Mouse (Mus musculus) spleen, adult 2 months (tissue): ENCODE results near the gene Lrrk1. TPM values are rescaled to one million over a fixed set of nuclear protein-coding genes. Genes with fewer than 3 reads are reported as not detected.

Source experiments
- DNase-seq, 2 experiments: peaks; one replicate each; pipeline versions ENCODE4 v3.0.0 to v3.0.0-alpha.2; 2012 to 2021; ENCODE audit warnings: low spot score in 2 of 2, low read depth in 1 of 2
- H3K27ac ChIP-seq: fragments of 200-500 bp; 2 replicates; pipeline ENCODE4 v1.5.1; 2012; ENCODE audit warnings: low read length, inconsistent platforms; ENCODE audit not compliant: insufficient read depth
- H3K27me3 ChIP-seq: fragments of 200-500 bp; 2 replicates; pipeline ENCODE4 v1.6.1; 2012; ENCODE audit warnings: mild to moderate bottlenecking, moderate library complexity, low read length, inconsistent platforms; ENCODE audit not compliant: control insufficient read depth, insufficient read depth
- H3K36me3 ChIP-seq: fragments of 200-500 bp; 2 replicates; pipeline ENCODE4 v1.6.1; 2012; ENCODE audit warnings: mild to moderate bottlenecking, low read length, inconsistent platforms; ENCODE audit not compliant: control insufficient read depth, insufficient read depth
- H3K4me1 ChIP-seq: fragments of 200-500 bp; 2 replicates; pipeline ENCODE4 v1.6.1; 2011; ENCODE audit warnings: inconsistent platforms; ENCODE audit not compliant: control insufficient read depth, insufficient read depth, insufficient read length
- H3K4me3 ChIP-seq: fragments of 200-500 bp; 2 replicates; pipeline ENCODE4 v1.5.1; 2011; ENCODE audit warnings: mild to moderate bottlenecking, inconsistent platforms; ENCODE audit not compliant: insufficient read depth, insufficient read length; ENCODE audit errors: extremely low read depth
- CTCF ChIP-seq: fragments of 200-500 bp; IDR thresholded peaks from 2 replicates; pipeline ENCODE4 v1.5.1; 2011; ENCODE audit warnings: mild to moderate bottlenecking, inconsistent platforms; ENCODE audit not compliant: insufficient read depth, insufficient read length, insufficient replicate concordance; ENCODE audit errors: extremely low read depth
- POLR2A ChIP-seq: fragments of 200-500 bp; IDR thresholded peaks from 2 replicates; pipeline ENCODE4 v1.6.1; 2011; ENCODE audit warnings: low read depth, low read length, inconsistent platforms
- WGBS: fragments of 180-500 bp; shearing (Covaris S2); methylation state at CpG from one replicate; pipeline ENCODE4 v1.1.7; 2018; 5-methylcytosine and 5-hydroxymethylcytosine counted together
- polyA plus RNA-seq: library from polyadenylated mRNA; depleted of rRNA; stranded (reverse); fragments of >200 nt; gene quantifications from 2 replicates; pipeline ENCODE4 v1.2.3, GENCODE M21; 2012

Gene Lrrk1
- polyA plus RNA-seq, 1 experiment, result 45.8 TPM

DNA sequence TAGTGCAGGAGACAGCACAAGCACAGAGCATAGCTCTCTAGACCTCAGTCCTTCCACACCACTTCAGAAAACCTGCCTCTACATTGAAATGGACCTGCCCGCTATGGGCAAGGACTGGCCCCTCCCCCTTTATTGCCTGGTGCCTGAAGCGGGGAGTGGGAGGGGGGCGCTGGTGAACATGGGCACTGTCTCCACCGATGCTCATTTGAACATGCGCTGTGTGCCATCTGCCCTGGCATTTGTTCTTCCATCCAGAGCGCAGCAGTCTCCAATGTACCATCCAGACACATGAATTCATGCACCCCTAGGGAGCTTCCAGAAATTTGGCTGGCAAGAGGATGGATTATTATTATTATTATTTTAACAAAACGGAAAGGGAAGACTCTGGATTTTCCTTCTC lies 24.9 kb upstream of the Lrrk1 start:
- Histone ChIP-seq H3K4me1 (no peaks in the 10 kb centered on the region), H3K36me3 (no peaks in the 10 kb centered on the region), H3K27me3 (no peaks in the 10 kb centered on the region), H3K27ac (no peak overlapping the region), H3K4me3 (no peak overlapping the region)
- 90% methylated on average over 7 of the region's 7 CpGs for WGBS
- no peak for DNase-seq
- TF ChIP-seq CTCF (no peak), POLR2A (no peak)

- H3K27me3 ChIP-seq, result no peaks in the 10 kb centered on the region
- H3K36me3 ChIP-seq, result no peaks in the 10 kb centered on the region
- no peak overlapping the region for H3K27ac ChIP-seq
- DNase-seq, result no peak
- no peaks in the 10 kb centered on the region for H3K4me1 ChIP-seq
- WGBS, result 80% methylated on average over 6 of the region's 6 CpGs
- TF ChIP-seq POLR2A (no peak), CTCF (peak; percentile 5; the same call in 1 of the 2 replicates)
- H3K4me3 ChIP-seq, result no peak overlapping the region
These were observed 21.3 kb upstream of the Lrrk1 start for GRCm38 (mm10) chr7:66409433-66409832.

GRCm38 (mm10) chr7:66406971-66407370 lies 18.8 kb upstream of the Lrrk1 start:
- TF ChIP-seq POLR2A (no peak), CTCF (no peak)

DNA sequence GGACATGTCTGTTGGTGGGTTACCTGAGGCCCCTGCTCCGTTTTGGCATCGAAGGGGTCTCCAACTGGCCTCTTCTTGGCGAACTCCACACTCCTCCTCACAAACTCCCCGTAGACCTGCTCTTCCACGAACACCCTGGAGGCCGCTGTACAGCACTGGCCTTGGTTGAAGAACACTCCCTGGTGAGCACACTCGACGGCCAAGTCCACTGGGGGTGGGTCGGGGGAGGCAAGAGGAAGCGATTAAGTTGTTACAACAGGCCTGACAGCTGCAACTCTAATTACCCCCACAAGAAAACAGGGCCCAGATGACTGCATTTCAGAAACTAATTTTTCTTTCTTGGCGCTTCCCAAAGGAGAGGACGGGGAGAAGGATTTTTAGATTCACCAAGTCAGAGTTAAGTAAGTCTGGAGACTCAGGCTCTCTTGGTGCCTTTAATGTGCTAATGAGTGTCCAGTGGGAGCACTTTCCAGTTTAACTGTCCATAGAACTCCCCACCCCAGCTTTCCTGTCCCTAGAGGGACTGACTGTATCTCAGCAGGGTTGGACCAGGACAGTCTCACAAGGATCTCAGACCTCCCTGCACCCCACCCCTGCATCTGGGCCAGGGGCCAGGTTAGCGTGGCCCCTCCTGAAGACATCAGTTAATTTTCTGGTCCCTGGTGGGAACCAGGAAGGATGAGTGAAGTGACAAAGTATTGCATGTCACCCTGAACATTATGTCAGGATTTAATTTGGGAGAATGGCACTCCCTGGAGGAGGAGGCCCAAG lies 18.0 kb upstream of the Lrrk1 start:
- DNase-seq, result no peak
- Histone ChIP-seq H3K4me1 (no peaks in the 10 kb centered on the region), H3K36me3 (no peaks in the 10 kb centered on the region), H3K27ac (no peak overlapping the region; the same call in 1 of the 2 replicates), H3K4me3 (no peak overlapping the region), H3K27me3 (no peaks in the 10 kb centered on the region)
- 69% methylated on average over 13 of the region's 13 CpGs for WGBS
- TF ChIP-seq CTCF (no peak), POLR2A (no peak)

More at GRCm38 (mm10) chr7:66406971-66407370, 18.8 kb upstream of the Lrrk1 start:
- Histone ChIP-seq H3K4me3 (no peak overlapping the region), H3K36me3 (no peaks in the 10 kb centered on the region), H3K27me3 (no peaks in the 10 kb centered on the region), H3K4me1 (no peaks in the 10 kb centered on the region), H3K27ac (no peak overlapping the region)
- no peak for DNase-seq
- WGBS, result 84% methylated on average over 8 of the region's 8 CpGs

GRCm38 (mm10) chr7:66405541-66405940 lies 17.4 kb upstream of the Lrrk1 start:
- WGBS, result 77% methylated on average over 11 of the region's 11 CpGs

GRCm38 (mm10) chr7:66404802-66405201 lies 16.7 kb upstream of the Lrrk1 start:
- no peaks in the 10 kb centered on the region for H3K27me3 ChIP-seq
- 42% methylated on average over 4 of the region's 4 CpGs for WGBS
- no peak overlapping the region for H3K4me3 ChIP-seq
- H3K36me3 ChIP-seq, result no peaks in the 10 kb centered on the region
- DNase-seq, result no peak
- H3K4me1 ChIP-seq, result no peaks in the 10 kb centered on the region
- H3K27ac ChIP-seq, result no peak overlapping the region
- TF ChIP-seq POLR2A, result no peak
- no peak for TF ChIP-seq CTCF

More at GRCm38 (mm10) chr7:66405541-66405940, 17.4 kb upstream of the Lrrk1 start:
- TF ChIP-seq POLR2A, result no peak
- TF ChIP-seq CTCF, result no peak
- no peak for DNase-seq
- Histone ChIP-seq H3K4me3 (no peak overlapping the region), H3K27me3 (no peaks in the 10 kb centered on the region), H3K36me3 (no peaks in the 10 kb centered on the region), H3K27ac (no peak overlapping the region; the same call in 1 of the 2 replicates), H3K4me1 (no peaks in the 10 kb centered on the region)

GRCm38 (mm10) chr7:66404141-66404540 lies 16.0 kb upstream of the Lrrk1 start:
- Histone ChIP-seq H3K27me3 (no peaks in the 10 kb centered on the region), H3K36me3 (no peaks in the 10 kb centered on the region), H3K4me3 (no peak overlapping the region), H3K27ac (no peak overlapping the region), H3K4me1 (no peaks in the 10 kb centered on the region)
- no peak for TF ChIP-seq POLR2A
- TF ChIP-seq CTCF, result no peak
- DNase-seq, result no peak
- 19% methylated on average over 10 of the region's 10 CpGs for WGBS
